Comparison of ENCODE assay signal across 15 mouse cellular contexts in genomic region chr2:120288995-120289394, GRCm38 (mm10). TPM values are rescaled to one million over a fixed set of nuclear protein-coding genes. Genes with fewer than 3 reads are reported as not detected.
"Had no signal": no experiment of that assay in that cellular context is flagged by ENCODE, and none has a peak within 500 bp of the region (broad histone marks: within the 10 kb centered on the region; RNA-seq: fewer than 3 reads in every experiment).

Pla2g4d (minus strand) TSS chr2:120289197.

- ATAC-seq: intestine, postnatal 0 days; liver, postnatal 0 days; lung, postnatal 0 days; midbrain, embryonic 15.5 days had no signal

- DNase-seq: kidney, adult 2 months; kidney, postnatal 10 days; kidney, postnatal 36 days; layer of hippocampus, postnatal 36 days; liver, postnatal 0 days; lung, embryonic 14.5 days; thymus, adult 2 months; thymus, postnatal 14 days; thymus, postnatal 4 days had no signal

RNA-seq across cellular contexts. Expression of gene Pla2g4d, which starts in this region (rescaled TPM):
- total RNA-seq: layer of hippocampus, adult 8-10 months; layer of hippocampus, postnatal 36 days; left cerebral cortex, adult 8-10 months; megakaryocyte, adult 5-6 weeks had no signal
